Mouse (Mus musculus): Measurements from ENCODE around the gene Jsrp1. TPM values are rescaled to one million over a fixed set of nuclear protein-coding genes. Genes with fewer than 3 reads are reported as not detected.
"Not testable (repeated sequence)": the region's sequence is repeated elsewhere in the genome, so short reads cannot be mapped to it uniquely, and the experiment has no call there.

Jsrp1 gene
- polyA plus RNA-seq, 1 experiment from 2014 or later = 1.3 TPM

GRCm38 (mm10) chr10:80818599-80819281 is 5.4 kb upstream of the Jsrp1 start:
- H3K27ac ChIP-seq (ENCODE audit: low read length) = no peak overlapping the region
- WGBS = 42% methylated on average over 6 of the region's 6 CpGs
- H3K4me2 ChIP-seq (ENCODE audit: low read depth, low read length) = no peak overlapping the region
- H3K4me1 ChIP-seq (replicated peaks; ENCODE audit: control insufficient read depth, insufficient read depth, low read length) = no peaks in the 10 kb centered on the region
- no peak overlapping the region for H3K4me3 ChIP-seq (ENCODE audit: low read length)
- ATAC-seq (ENCODE audit: low read depth) = no peak
- no peaks in the 10 kb centered on the region for H3K9me3 ChIP-seq (ENCODE audit: control insufficient read depth, low read length)
- H3K27me3 ChIP-seq (ENCODE audit: control insufficient read depth, insufficient read depth, low read depth, low read length) = no peaks in the 10 kb centered on the region
- H3K9ac ChIP-seq (ENCODE audit: low read length) = no peak overlapping the region
- no peaks in the 10 kb centered on the region for H3K36me3 ChIP-seq (ENCODE audit: control insufficient read depth, insufficient read depth, low read length)

GRCm38 (mm10) chr10:80817955-80818354 is 4.7 kb upstream of the Jsrp1 start:
- not testable (repeated sequence) for H3K27me3 ChIP-seq (ENCODE audit: control insufficient read depth, insufficient read depth, low read depth, low read length); H3K4me1 ChIP-seq (replicated peaks; ENCODE audit: control insufficient read depth, insufficient read depth, low read length); H3K4me2 ChIP-seq (ENCODE audit: low read depth, low read length); ATAC-seq (ENCODE audit: low read depth); H3K4me3 ChIP-seq (ENCODE audit: low read length); H3K9me3 ChIP-seq (ENCODE audit: control insufficient read depth, low read length); H3K9ac ChIP-seq (ENCODE audit: low read length); H3K27ac ChIP-seq (ENCODE audit: low read length); H3K36me3 ChIP-seq (ENCODE audit: control insufficient read depth, insufficient read depth, low read length)
- WGBS = 82% methylated on average over 7 of the region's 7 CpGs

- Histone ChIP-seq H3K4me2 (ENCODE audit: low read depth, low read length) (no peak overlapping the region), H3K9me3 (ENCODE audit: control insufficient read depth, low read length) (no peaks in the 10 kb centered on the region), H3K9ac (ENCODE audit: low read length) (no peak overlapping the region), H3K27me3 (ENCODE audit: control insufficient read depth, insufficient read depth, low read depth, low read length) (no peaks in the 10 kb centered on the region), H3K4me3 (ENCODE audit: low read length) (no peak overlapping the region), H3K4me1 (replicated peaks; ENCODE audit: control insufficient read depth, insufficient read depth, low read length) (no peaks in the 10 kb centered on the region), H3K36me3 (ENCODE audit: control insufficient read depth, insufficient read depth, low read length) (no peaks in the 10 kb centered on the region), H3K27ac (ENCODE audit: low read length) (no peak overlapping the region)
- ATAC-seq (ENCODE audit: low read depth) = no peak
- WGBS = 30% methylated on average over 2 of the region's 2 CpGs
Measured at GRCm38 (mm10) chr10:80817164-80817563, 3.9 kb upstream of the Jsrp1 start.

GRCm38 (mm10) chr10:80816303-80816702 is 3.0 kb upstream of the Jsrp1 start:
- WGBS = 74% methylated on average over 3 of the region's 3 CpGs
- not testable (repeated sequence) for H3K27ac ChIP-seq (ENCODE audit: low read length); H3K9ac ChIP-seq (ENCODE audit: low read length); ATAC-seq (ENCODE audit: low read depth); H3K4me3 ChIP-seq (ENCODE audit: low read length); H3K27me3 ChIP-seq (ENCODE audit: control insufficient read depth, insufficient read depth, low read depth, low read length); H3K4me2 ChIP-seq (ENCODE audit: low read depth, low read length); H3K36me3 ChIP-seq (ENCODE audit: control insufficient read depth, insufficient read depth, low read length); H3K4me1 ChIP-seq (replicated peaks; ENCODE audit: control insufficient read depth, insufficient read depth, low read length); H3K9me3 ChIP-seq (ENCODE audit: control insufficient read depth, low read length)

- H3K4me2 ChIP-seq (ENCODE audit: low read depth, low read length) = no peak overlapping the region
- H3K9ac ChIP-seq (ENCODE audit: low read length) = no peak overlapping the region
- H3K27ac ChIP-seq (ENCODE audit: low read length) = no peak overlapping the region
- H3K9me3 ChIP-seq (ENCODE audit: control insufficient read depth, low read length) = no peaks in the 10 kb centered on the region
- 63% methylated on average over 7 of the region's 7 CpGs for WGBS
- peaks cover 3% of the 10 kb centered on the region; the same call in 1 of the 2 replicates for H3K4me1 ChIP-seq (replicated peaks; ENCODE audit: control insufficient read depth, insufficient read depth, low read length)
- H3K4me3 ChIP-seq (ENCODE audit: low read length) = no peak overlapping the region
- no peak for ATAC-seq (ENCODE audit: low read depth)
- H3K36me3 ChIP-seq (ENCODE audit: control insufficient read depth, insufficient read depth, low read length) = no peaks in the 10 kb centered on the region
- H3K27me3 ChIP-seq (ENCODE audit: control insufficient read depth, insufficient read depth, low read depth, low read length) = peaks cover 10% of the 10 kb centered on the region
Measured at GRCm38 (mm10) chr10:80814800-80815199, 1.5 kb upstream of the Jsrp1 start.

- Histone ChIP-seq H3K9me3 (ENCODE audit: control insufficient read depth, low read length) (no peaks in the 10 kb centered on the region), H3K4me1 (replicated peaks; ENCODE audit: control insufficient read depth, insufficient read depth, low read length) (peaks cover 21% of the 10 kb centered on the region), H3K9ac (ENCODE audit: low read length) (no peak overlapping the region), H3K4me2 (ENCODE audit: low read depth, low read length) (no peak overlapping the region), H3K27ac (ENCODE audit: low read length) (no peak overlapping the region), H3K4me3 (ENCODE audit: low read length) (no peak overlapping the region), H3K36me3 (ENCODE audit: control insufficient read depth, insufficient read depth, low read length) (no peaks in the 10 kb centered on the region), H3K27me3 (ENCODE audit: control insufficient read depth, insufficient read depth, low read depth, low read length) (peaks cover 17% of the 10 kb centered on the region)
- 47% methylated on average over 5 of the region's 5 CpGs for WGBS
- ATAC-seq (ENCODE audit: low read depth) = no peak
Measured at GRCm38 (mm10) chr10:80812391-80813041, 782 bp downstream of the Jsrp1 start.

- Histone ChIP-seq H3K4me2 (ENCODE audit: low read depth, low read length) (peak overlapping the region; percentile 17; the same call in 1 of the 2 replicates), H3K27ac (ENCODE audit: low read length) (no peak overlapping the region), H3K4me1 (replicated peaks; ENCODE audit: control insufficient read depth, insufficient read depth, low read length) (peaks cover 30% of the 10 kb centered on the region), H3K36me3 (ENCODE audit: control insufficient read depth, insufficient read depth, low read length) (peaks cover 2% of the 10 kb centered on the region), H3K27me3 (ENCODE audit: control insufficient read depth, insufficient read depth, low read depth, low read length) (peaks cover 17% of the 10 kb centered on the region), H3K9ac (ENCODE audit: low read length) (peak overlapping the region; percentile 15; the same call in 1 of the 2 replicates), H3K9me3 (ENCODE audit: control insufficient read depth, low read length) (no peaks in the 10 kb centered on the region), H3K4me3 (ENCODE audit: low read length) (no peak overlapping the region)
- no peak for ATAC-seq (ENCODE audit: low read depth)
- WGBS = 6% methylated on average over 20 of the region's 20 CpGs
Measured at GRCm38 (mm10) chr10:80810084-80810483, 3.2 kb downstream of the Jsrp1 start.

- ATAC-seq (ENCODE audit: low read depth) = no peak
- Histone ChIP-seq H3K4me2 (ENCODE audit: low read depth, low read length) (peak overlapping the region; percentile 40), H3K27ac (ENCODE audit: low read length) (no peak overlapping the region), H3K36me3 (ENCODE audit: control insufficient read depth, insufficient read depth, low read length) (peaks cover 12% of the 10 kb centered on the region), H3K9me3 (ENCODE audit: control insufficient read depth, low read length) (no peaks in the 10 kb centered on the region), H3K9ac (ENCODE audit: low read length) (peak overlapping the region; percentile 25), H3K27me3 (ENCODE audit: control insufficient read depth, insufficient read depth, low read depth, low read length) (peaks cover 17% of the 10 kb centered on the region), H3K4me1 (replicated peaks; ENCODE audit: control insufficient read depth, insufficient read depth, low read length) (peaks cover 30% of the 10 kb centered on the region), H3K4me3 (ENCODE audit: low read length) (peak overlapping the region; percentile 2; the same call in 1 of the 2 replicates)
- 10% methylated on average over 18 of the region's 18 CpGs for WGBS
Measured at GRCm38 (mm10) chr10:80808985-80809632, 4.2 kb downstream of the Jsrp1 start.
